Mouse (Mus musculus): ENCODE results near the gene Igsf3. TPM values are rescaled to one million over a fixed set of nuclear protein-coding genes. Genes with fewer than 3 reads are reported as not detected.

Gene Igsf3
- polyA plus RNA-seq, 1 experiment from 2014 or later: 24.1 TPM

- 83% methylated on average over 3 of the region's 3 CpGs for whole genome bisulfite sequencing
- H3K36me3 ChIP-seq (ENCODE audit: insufficient read depth): peaks cover 30% of the 10 kb centered on the region
These were observed 71.9 kb downstream of the Igsf3 start for GRCm38 (mm10) chr3:101448765-101449164.

GRCm38 (mm10) chr3:101450811-101451428 lies 74.0 kb downstream of the Igsf3 start:
- Histone ChIP-seq H3K36me3 (ENCODE audit: insufficient read depth) (peaks cover 46% of the 10 kb centered on the region), H3K4me3 (ENCODE audit: low read depth, low read length) (no peak overlapping the region), H3K4me1 (ENCODE audit: insufficient read depth) (no peaks in the 10 kb centered on the region), H3K27me3 (ENCODE audit: insufficient read depth, low read length) (no peaks in the 10 kb centered on the region), H3K9ac (no peak overlapping the region), H3K27ac (ENCODE audit: low read depth) (no peak overlapping the region), H3K4me2 (no peak overlapping the region), H3K9me3 (ENCODE audit: low read depth, low read length) (no peaks in the 10 kb centered on the region)
- 76% methylated on average over 31 of the region's 31 CpGs for WGBS
- no peak for DNase-seq
- ATAC-seq (ENCODE audit: insufficient read depth): no peak
- no peak for TF ChIP-seq CTCF (IDR thresholded peaks at IDR 0.05; ENCODE audit: low read depth)

More at GRCm38 (mm10) chr3:101448765-101449164, 71.9 kb downstream of the Igsf3 start:
- H3K4me2 ChIP-seq: no peak overlapping the region
- H3K9me3 ChIP-seq (ENCODE audit: low read depth, low read length): no peaks in the 10 kb centered on the region
- DNase-seq (no peak), ATAC-seq (ENCODE audit: insufficient read depth) (no peak)
- no peak for TF ChIP-seq CTCF (IDR thresholded peaks at IDR 0.05; ENCODE audit: low read depth)
- no peak overlapping the region for H3K4me3 ChIP-seq (ENCODE audit: low read depth, low read length)
- no peaks in the 10 kb centered on the region for H3K4me1 ChIP-seq (ENCODE audit: insufficient read depth)
- no peaks in the 10 kb centered on the region for H3K27me3 ChIP-seq (ENCODE audit: insufficient read depth, low read length)
- no peak overlapping the region for H3K9ac ChIP-seq
- H3K27ac ChIP-seq (ENCODE audit: low read depth): no peak overlapping the region

GRCm38 (mm10) chr3:101460618-101461017 lies 83.7 kb downstream of the Igsf3 start:
- H3K27me3 ChIP-seq (ENCODE audit: insufficient read depth, low read length): no peaks in the 10 kb centered on the region
- 65% methylated on average over 7 of the region's 7 CpGs for WGBS
- DNase-seq (no peak), ATAC-seq (ENCODE audit: insufficient read depth) (no peak)
- no peak overlapping the region for H3K4me2 ChIP-seq
- H3K36me3 ChIP-seq (ENCODE audit: insufficient read depth): peaks cover 46% of the 10 kb centered on the region
- H3K27ac ChIP-seq (ENCODE audit: low read depth): no peak overlapping the region
- no peak for TF ChIP-seq CTCF (IDR thresholded peaks at IDR 0.05; ENCODE audit: low read depth)
- H3K4me1 ChIP-seq (ENCODE audit: insufficient read depth): no peaks in the 10 kb centered on the region; the same call in 1 of the 2 replicates
- H3K9ac ChIP-seq: no peak overlapping the region
- peaks cover 4% of the 10 kb centered on the region; the same call in 1 of the 2 replicates for H3K9me3 ChIP-seq (ENCODE audit: low read depth, low read length)
- no peak overlapping the region for H3K4me3 ChIP-seq (ENCODE audit: low read depth, low read length)

- Histone ChIP-seq H3K27me3 (ENCODE audit: insufficient read depth, low read length) (no peaks in the 10 kb centered on the region), H3K4me1 (ENCODE audit: insufficient read depth) (no peaks in the 10 kb centered on the region; the same call in 1 of the 2 replicates), H3K9me3 (ENCODE audit: low read depth, low read length) (peaks cover 4% of the 10 kb centered on the region; the same call in 1 of the 2 replicates), H3K4me2 (no peak overlapping the region), H3K36me3 (ENCODE audit: insufficient read depth) (peaks cover 41% of the 10 kb centered on the region), H3K9ac (no peak overlapping the region), H3K27ac (ENCODE audit: low read depth) (no peak overlapping the region), H3K4me3 (ENCODE audit: low read depth, low read length) (no peak overlapping the region)
- 71% methylated on average over 7 of the region's 7 CpGs for WGBS
- TF ChIP-seq CTCF (IDR thresholded peaks at IDR 0.05; ENCODE audit: low read depth): no peak
- ATAC-seq (ENCODE audit: insufficient read depth): no peak
- no peak for DNase-seq
These were observed 84.2 kb downstream of the Igsf3 start for GRCm38 (mm10) chr3:101461046-101461445.

- H3K4me3 ChIP-seq (ENCODE audit: low read depth, low read length): no peak overlapping the region
- TF ChIP-seq CTCF (IDR thresholded peaks at IDR 0.05; ENCODE audit: low read depth): no peak
- no peak overlapping the region for H3K4me2 ChIP-seq
- no peaks in the 10 kb centered on the region; the same call in 1 of the 2 replicates for H3K4me1 ChIP-seq (ENCODE audit: insufficient read depth)
- 0 out of 2 replicates have a peak overlapping the region, but pooled peaks have one; percentile 38 for H3K27ac ChIP-seq (ENCODE audit: low read depth)
- H3K36me3 ChIP-seq (ENCODE audit: insufficient read depth): peaks cover 36% of the 10 kb centered on the region
- H3K9me3 ChIP-seq (ENCODE audit: low read depth, low read length): peaks cover 4% of the 10 kb centered on the region; the same call in 1 of the 2 replicates
- ATAC-seq (ENCODE audit: insufficient read depth): no peak
- no peak overlapping the region for H3K9ac ChIP-seq
- DNase-seq: no peak
- 49% methylated on average over 8 of the region's 8 CpGs for WGBS
- H3K27me3 ChIP-seq (ENCODE audit: insufficient read depth, low read length): no peaks in the 10 kb centered on the region
These were observed 84.9 kb downstream of the Igsf3 start for GRCm38 (mm10) chr3:101461816-101462215.

GRCm38 (mm10) chr3:101462294-101462693 lies 85.4 kb downstream of the Igsf3 start:
- Histone ChIP-seq H3K4me1 (ENCODE audit: insufficient read depth) (no peaks in the 10 kb centered on the region; the same call in 1 of the 2 replicates), H3K4me2 (no peak overlapping the region), H3K27me3 (ENCODE audit: insufficient read depth, low read length) (no peaks in the 10 kb centered on the region), H3K4me3 (ENCODE audit: low read depth, low read length) (no peak overlapping the region), H3K27ac (ENCODE audit: low read depth) (peak overlapping the region; percentile 38; the same call in 1 of the 2 replicates), H3K9me3 (ENCODE audit: low read depth, low read length) (peaks cover 4% of the 10 kb centered on the region; the same call in 1 of the 2 replicates), H3K36me3 (ENCODE audit: insufficient read depth) (peaks cover 35% of the 10 kb centered on the region), H3K9ac (no peak overlapping the region)
- 31% methylated on average over 5 of the region's 5 CpGs for WGBS
- peak; percentile 62 for ATAC-seq (ENCODE audit: insufficient read depth)
- peak; percentile 93 for DNase-seq
- peak; percentile 87 for TF ChIP-seq CTCF (IDR thresholded peaks at IDR 0.05; ENCODE audit: low read depth)

GRCm38 (mm10) chr3:101463491-101463890 lies 86.6 kb downstream of the Igsf3 start:
- no peaks in the 10 kb centered on the region for H3K27me3 ChIP-seq (ENCODE audit: insufficient read depth, low read length)
- no peak for TF ChIP-seq CTCF (IDR thresholded peaks at IDR 0.05; ENCODE audit: low read depth)
- WGBS: 86% methylated on average over 3 of the region's 3 CpGs
- ATAC-seq (ENCODE audit: insufficient read depth): no peak
- H3K9ac ChIP-seq: no peak overlapping the region
- no peak overlapping the region for H3K4me3 ChIP-seq (ENCODE audit: low read depth, low read length)
- H3K4me2 ChIP-seq: no peak overlapping the region
- peaks cover 4% of the 10 kb centered on the region; the same call in 1 of the 2 replicates for H3K9me3 ChIP-seq (ENCODE audit: low read depth, low read length)
- peaks cover 23% of the 10 kb centered on the region for H3K36me3 ChIP-seq (ENCODE audit: insufficient read depth)
- H3K27ac ChIP-seq (ENCODE audit: low read depth): no peak overlapping the region
- DNase-seq: no peak
- no peaks in the 10 kb centered on the region; the same call in 1 of the 2 replicates for H3K4me1 ChIP-seq (ENCODE audit: insufficient read depth)
